Mouse (Mus musculus): ENCODE measurements around the gene Axin2.

Gene Axin2

GRCm38 (mm10) chr11:108929176-108929575 lies 9.0 kb downstream of the Axin2 start:
- no peak for DNase-seq (ENCODE audit: low read depth)

GRCm38 (mm10) chr11:108929700-108930099 lies 9.6 kb downstream of the Axin2 start:
- DNase-seq (ENCODE audit: low read depth), result no peak

- DNase-seq (ENCODE audit: low read depth), result no peak
These were observed 10.5 kb downstream of the Axin2 start for GRCm38 (mm10) chr11:108930612-108931011.

- DNase-seq (ENCODE audit: low read depth), result no peak
These were observed 13.7 kb downstream of the Axin2 start for GRCm38 (mm10) chr11:108933835-108934234.

GRCm38 (mm10) chr11:108935128-108935868 lies 15.1 kb downstream of the Axin2 start:
- no peak for DNase-seq (ENCODE audit: low read depth)

GRCm38 (mm10) chr11:108936016-108936792 lies 16.1 kb downstream of the Axin2 start:
- no peak for DNase-seq (ENCODE audit: low read depth)

- DNase-seq (ENCODE audit: low read depth), result no peak
These were observed 20.7 kb downstream of the Axin2 start for GRCm38 (mm10) chr11:108940655-108941412.

GRCm38 (mm10) chr11:108941836-108942235 lies 21.7 kb downstream of the Axin2 start:
- DNase-seq (ENCODE audit: low read depth), result no peak

GRCm38 (mm10) chr11:108943741-108944140 lies 23.6 kb downstream of the Axin2 start:
- DNase-seq (ENCODE audit: low read depth), result peak; percentile 24

- DNase-seq (ENCODE audit: low read depth), result no peak
These were observed 25.5 kb downstream of the Axin2 start for GRCm38 (mm10) chr11:108945666-108946065.

GRCm38 (mm10) chr11:108947425-108948184 lies 27.5 kb downstream of the Axin2 start:
- no peak for DNase-seq (ENCODE audit: low read depth)

GRCm38 (mm10) chr11:108948501-108948900 lies 28.4 kb downstream of the Axin2 start:
- no peak for DNase-seq (ENCODE audit: low read depth)

GRCm38 (mm10) chr11:108948931-108949330 lies 28.8 kb downstream of the Axin2 start:
- no peak for DNase-seq (ENCODE audit: low read depth)

GRCm38 (mm10) chr11:108952343-108952742 lies 32.2 kb downstream of the Axin2 start:
- DNase-seq (ENCODE audit: low read depth), result no peak

GRCm38 (mm10) chr11:108955943-108956342 lies 35.8 kb downstream of the Axin2 start:
- no peak for DNase-seq (ENCODE audit: low read depth)

- DNase-seq (ENCODE audit: low read depth), result no peak
These were observed 38.2 kb downstream of the Axin2 start for GRCm38 (mm10) chr11:108958349-108958748.

GRCm38 (mm10) chr11:108959196-108959595 lies 39.0 kb downstream of the Axin2 start:
- no peak for DNase-seq (ENCODE audit: low read depth)

GRCm38 (mm10) chr11:108961651-108962065 lies 41.5 kb downstream of the Axin2 start:
- DNase-seq (ENCODE audit: low read depth), result no peak

GRCm38 (mm10) chr11:108963476-108964232 lies 43.5 kb downstream of the Axin2 start:
- no peak for DNase-seq (ENCODE audit: low read depth)

- DNase-seq (ENCODE audit: low read depth), result no peak
These were observed 45.6 kb downstream of the Axin2 start for GRCm38 (mm10) chr11:108965740-108966139.

- DNase-seq (ENCODE audit: low read depth), result no peak
These were observed 53.3 kb downstream of the Axin2 start for GRCm38 (mm10) chr11:108973459-108973858.
